ENCODE assay signal across 27 mouse cellular contexts in genomic region chr7:54622436-54622835, GRCm38 (mm10).
"Had no signal": no experiment of that assay in that cellular context is flagged by ENCODE, and none has a peak within 500 bp of the region (broad histone marks: within the 10 kb centered on the region; RNA-seq: fewer than 3 reads in every experiment).

No protein-coding gene starts in this region.

- DNase-seq: gastrocnemius, postnatal 14 days; gastrocnemius, postnatal 36 days; heart, adult 11 months; heart, adult 2 months; heart, postnatal 10 days; heart, postnatal 4 days; kidney, adult 18-20 months; kidney, adult 8-10 months; kidney, postnatal 10 days; kidney, postnatal 25 days; kidney, postnatal 4 days; liver; liver, embryonic 13.5 days; liver, postnatal 0 days had no signal

- H3K27me3 ChIP-seq: heart, embryonic 12.5 days; hindbrain, embryonic 13.5 days; hindbrain, embryonic 15.5 days; intestine, embryonic 15.5 days; limb, embryonic 12.5 days; liver, embryonic 13.5 days; liver, embryonic 15.5 days had no signal

- H3K9me3 ChIP-seq: heart, embryonic 10.5 days; heart, embryonic 12.5 days; hindbrain, embryonic 13.5 days; hindbrain, embryonic 15.5 days; intestine, embryonic 15.5 days; limb, embryonic 10.5 days; limb, embryonic 12.5 days; liver, embryonic 13.5 days; liver, embryonic 15.5 days had no signal

- H3K4me2 ChIP-seq: heart, embryonic 12.5 days; hindbrain, embryonic 13.5 days; hindbrain, embryonic 15.5 days; intestine, embryonic 15.5 days; limb, embryonic 12.5 days; liver, embryonic 11.5 days; liver, embryonic 13.5 days; liver, embryonic 15.5 days had no signal

- ATAC-seq: inflammation-experienced regulatory T-cells, adult 6 months; intestine, embryonic 15.5 days; intestine, postnatal 0 days; liver, postnatal 0 days had no signal

- H3K36me3 ChIP-seq: heart, embryonic 10.5 days; heart, embryonic 12.5 days; hindbrain, embryonic 13.5 days; hindbrain, embryonic 15.5 days; intestine, embryonic 15.5 days; limb, embryonic 10.5 days; limb, embryonic 12.5 days; liver, embryonic 13.5 days; liver, embryonic 15.5 days had no signal

- H3K4me3 ChIP-seq: heart, adult 2 months; heart, embryonic 10.5 days; heart, embryonic 12.5 days; hindbrain, embryonic 13.5 days; hindbrain, embryonic 15.5 days; intestine, embryonic 15.5 days; layer of hippocampus, adult 2 months; left cerebral cortex, adult 2 months; limb, embryonic 10.5 days; limb, embryonic 12.5 days; liver, embryonic 13.5 days; liver, embryonic 15.5 days had no signal

- H3K9ac ChIP-seq: heart, embryonic 12.5 days; hindbrain, embryonic 13.5 days; hindbrain, embryonic 15.5 days; intestine, embryonic 15.5 days; limb, embryonic 12.5 days; liver, embryonic 13.5 days; liver, embryonic 15.5 days; liver, postnatal 0 days had no signal

- H3K27ac ChIP-seq: heart, adult 2 months; heart, embryonic 10.5 days; hindbrain, embryonic 13.5 days; hindbrain, embryonic 15.5 days; intestine, embryonic 15.5 days; layer of hippocampus, adult 2 months; left cerebral cortex, adult 2 months; limb, embryonic 10.5 days; limb, embryonic 12.5 days; liver, embryonic 13.5 days; liver, embryonic 15.5 days had no signal

- H3K4me1 ChIP-seq: heart, embryonic 10.5 days; heart, embryonic 12.5 days; hindbrain, embryonic 13.5 days; hindbrain, embryonic 15.5 days; intestine, embryonic 15.5 days; limb, embryonic 10.5 days; limb, embryonic 12.5 days; liver, embryonic 13.5 days; liver, embryonic 15.5 days had no signal
